Mouse (Mus musculus): ENCODE data around the gene Sh2d2a. TPM values are rescaled to one million over a fixed set of nuclear protein-coding genes. Genes with fewer than 3 reads are reported as not detected.
"Not testable (repeated sequence)": the region's sequence is repeated elsewhere in the genome, so short reads cannot be mapped to it uniquely, and the experiment has no call there.

Gene Sh2d2a
- total RNA-seq, 2 experiments from 2014 or later: 0.36 TPM; not detected in 1

DNA sequence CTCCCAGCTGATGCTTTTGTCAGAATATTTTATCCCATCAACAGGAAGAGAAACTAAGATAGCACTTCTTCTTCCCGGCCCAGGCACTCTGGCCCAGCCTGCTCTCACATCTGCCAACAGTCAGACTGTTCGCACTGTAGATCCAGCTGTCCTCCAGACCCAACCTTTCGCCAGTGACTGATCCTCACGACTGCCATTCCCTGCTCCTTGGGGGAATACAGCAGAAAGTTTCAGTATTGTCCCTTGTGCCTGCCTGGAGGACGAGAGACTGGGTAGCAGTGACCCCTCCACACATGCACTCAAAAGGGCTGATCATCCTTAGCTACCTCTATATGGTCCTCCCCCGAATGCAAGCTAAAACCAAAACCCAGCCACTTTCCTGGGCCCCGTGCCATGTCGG is 9.4 kb downstream of the Sh2d2a start:
- DNase-seq: no peak

DNA sequence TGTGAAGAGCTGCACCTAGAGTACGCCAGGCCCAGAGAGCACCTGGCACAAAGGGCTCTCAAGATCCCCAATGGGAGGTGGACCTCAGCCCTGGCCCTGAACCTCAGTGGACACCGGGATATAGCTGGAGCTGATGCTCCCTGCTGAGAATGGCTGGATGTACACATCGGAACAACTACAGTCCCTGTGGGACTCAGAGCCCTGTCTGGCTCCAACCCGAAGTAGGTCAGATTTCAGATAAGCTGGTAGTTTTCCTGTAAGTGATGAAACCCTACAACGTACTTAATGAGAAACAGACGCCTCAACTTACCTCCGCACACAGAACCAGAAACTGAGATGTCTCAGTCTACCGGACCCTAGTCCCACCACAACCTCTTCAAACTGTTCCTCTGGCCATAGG is 11.1 kb downstream of the Sh2d2a start:
- DNase-seq: no peak

DNA sequence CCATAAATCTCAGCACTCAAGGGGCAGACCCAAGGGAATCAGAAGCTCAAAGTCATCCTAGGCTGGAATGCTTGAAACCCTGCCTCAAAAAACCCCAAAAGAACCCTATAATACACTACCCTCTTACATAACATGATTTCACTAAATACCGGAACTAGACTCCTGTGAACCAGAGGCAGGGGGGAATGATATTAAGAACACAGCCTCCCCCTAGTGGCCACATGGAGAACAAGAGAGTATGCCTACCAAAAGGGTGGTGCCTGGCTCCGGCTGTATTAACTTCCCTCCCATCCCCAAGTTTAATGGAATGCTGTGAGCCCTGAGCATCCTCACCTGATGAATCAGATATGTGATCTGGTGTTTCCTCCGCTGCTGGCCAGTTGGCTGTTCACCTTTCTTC is 13.3 kb downstream of the Sh2d2a start:
- DNase-seq: peak; percentile 51 to 72

DNA sequence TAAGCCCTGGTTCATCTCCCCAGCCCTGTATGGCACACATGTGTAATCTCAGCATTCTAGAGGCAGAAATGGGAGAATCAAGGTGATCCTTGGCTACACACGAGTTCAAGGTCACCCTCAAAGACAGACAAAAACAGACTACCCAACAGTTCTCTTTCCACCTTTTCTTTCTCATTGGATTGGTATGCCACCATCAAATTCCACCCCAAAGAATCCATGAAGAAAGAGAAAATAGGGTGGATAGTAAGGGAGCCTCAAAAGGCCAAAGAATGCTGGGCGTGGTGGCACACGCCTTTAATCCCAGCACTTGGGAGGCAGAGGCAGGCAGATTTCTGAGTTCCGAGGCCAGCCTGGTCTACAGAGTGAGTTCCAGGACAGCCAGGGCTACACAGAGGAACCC is 17.6 kb downstream of the Sh2d2a start:
- DNase-seq: not testable (repeated sequence)

DNA sequence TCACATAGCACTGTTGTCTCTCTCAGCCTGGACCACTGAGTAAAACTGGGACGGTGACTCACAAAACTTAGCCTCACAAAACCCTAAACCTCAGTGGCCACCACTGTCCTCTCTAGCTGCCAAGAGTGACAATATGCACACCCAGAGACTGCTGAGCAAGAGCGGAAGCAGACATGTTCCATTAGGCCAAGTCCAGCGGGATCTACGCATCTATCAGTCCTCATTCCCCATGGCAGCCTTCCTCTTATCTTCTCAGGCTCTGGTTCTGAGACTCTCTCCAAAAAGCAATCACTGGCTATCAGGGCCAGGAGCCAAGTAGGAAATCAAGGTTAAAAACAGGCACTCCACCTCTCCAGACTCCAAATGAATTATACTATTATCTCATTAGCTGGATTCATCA is 31.2 kb downstream of the Sh2d2a start:
- DNase-seq: peak; percentile 18 to 32

DNA sequence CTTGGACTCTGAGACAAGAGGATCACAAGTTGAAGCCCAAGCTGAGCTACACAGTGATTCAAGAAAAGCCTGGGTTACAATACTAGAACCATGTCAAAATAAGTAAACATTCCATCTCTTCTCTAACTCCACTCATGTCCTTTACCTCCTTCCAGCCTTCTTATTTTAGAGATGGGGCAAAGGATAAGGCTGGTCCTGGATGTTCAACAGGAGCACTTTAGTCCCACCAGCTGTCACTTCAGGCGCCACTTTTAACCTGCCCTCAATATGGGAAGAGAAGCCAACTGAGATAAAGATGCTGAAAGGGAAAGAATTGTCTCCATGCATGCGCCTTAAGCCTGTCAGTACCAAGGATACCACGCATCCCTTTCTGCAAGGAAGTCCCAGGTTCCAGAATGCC is 37.7 kb downstream of the Sh2d2a start:
- DNase-seq: no peak

DNA sequence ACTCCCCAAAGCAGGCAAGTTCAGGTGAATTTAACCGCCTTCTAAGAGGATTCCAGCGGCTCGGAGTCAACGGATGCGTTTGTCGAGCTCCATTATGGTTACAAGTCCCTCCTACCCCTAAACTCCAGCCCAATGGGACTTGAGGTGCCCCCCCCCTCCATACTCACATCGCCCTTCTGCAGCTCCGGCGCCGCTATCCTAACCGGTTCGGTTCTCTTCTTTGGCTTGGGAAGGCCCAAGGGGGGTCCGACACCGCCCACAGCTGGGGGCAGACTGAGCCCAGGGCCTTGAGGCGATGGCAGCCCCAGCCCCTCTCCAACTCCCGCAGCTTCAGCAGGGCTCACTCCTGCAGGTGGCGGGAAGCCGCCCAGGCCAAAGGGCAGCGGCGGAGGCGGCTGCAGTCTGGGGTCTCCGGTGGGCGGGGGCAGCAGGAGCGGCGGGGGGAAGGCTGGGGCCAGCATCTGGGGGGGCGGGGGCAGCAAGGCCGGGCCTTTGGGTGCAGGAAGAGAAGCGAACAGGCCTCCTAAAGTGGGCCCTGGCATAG is 38.2 kb downstream of the Sh2d2a start:
- DNase-seq: peak; percentile 35 to 52

DNA sequence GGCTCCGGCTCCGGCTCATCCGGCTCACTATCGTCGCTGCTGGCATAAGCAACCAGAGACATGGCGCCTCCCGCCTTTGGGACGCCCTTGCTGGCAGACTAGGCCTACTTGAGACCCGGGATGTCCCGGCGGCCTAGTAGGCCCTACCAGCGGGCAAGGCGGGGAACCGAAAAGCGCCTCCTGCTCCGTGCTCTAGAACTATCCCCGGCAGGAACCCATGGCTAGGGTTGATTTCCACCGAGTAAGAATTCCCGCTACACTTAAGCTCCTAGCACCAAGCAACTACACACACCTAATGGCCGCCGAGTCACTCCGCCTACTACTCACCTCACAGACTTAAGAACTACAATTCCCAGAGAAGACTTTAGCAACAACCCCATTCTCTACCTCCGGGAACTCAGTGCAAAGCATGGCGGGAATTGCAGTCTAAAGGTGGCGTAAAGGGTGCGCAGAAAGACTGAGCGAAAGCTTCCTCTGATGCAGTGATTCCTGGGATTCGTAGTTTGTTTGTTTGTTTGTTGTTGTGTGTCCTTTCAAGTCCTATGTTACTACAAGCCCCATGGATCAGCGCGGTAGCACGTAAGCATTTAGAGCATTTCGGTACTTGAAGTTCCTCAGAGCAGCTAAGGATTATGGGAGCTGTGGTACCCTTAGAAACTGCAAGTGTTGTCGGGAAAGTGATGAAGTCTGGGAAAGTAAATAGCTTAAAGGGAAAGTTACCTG is 38.9 kb downstream of the Sh2d2a start, which contains the start of gene Prcc:
Prcc (minus strand) TSS at position 328 of the 723 bp plus-strand sequence.
- DNase-seq: peak; percentile 90 to 91

DNA sequence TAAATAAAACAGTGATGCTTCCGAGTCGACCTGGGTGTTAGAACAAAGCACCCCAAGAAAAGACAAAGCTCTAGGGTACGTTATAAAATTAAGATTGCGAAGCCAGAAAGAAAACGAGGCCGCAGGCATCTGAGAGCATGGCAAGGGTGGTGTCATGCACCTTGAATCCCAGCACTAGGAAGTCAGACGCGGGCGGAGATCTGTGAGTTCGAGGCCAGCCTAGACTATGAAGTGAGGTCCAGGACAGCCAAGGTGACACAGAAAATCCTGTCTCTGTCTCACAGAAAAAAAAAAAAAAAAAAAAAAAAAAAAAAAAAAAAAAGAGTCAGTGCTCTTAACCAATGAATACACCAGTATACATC is 39.4 kb downstream of the Sh2d2a start:
- no peak for DNase-seq

DNA sequence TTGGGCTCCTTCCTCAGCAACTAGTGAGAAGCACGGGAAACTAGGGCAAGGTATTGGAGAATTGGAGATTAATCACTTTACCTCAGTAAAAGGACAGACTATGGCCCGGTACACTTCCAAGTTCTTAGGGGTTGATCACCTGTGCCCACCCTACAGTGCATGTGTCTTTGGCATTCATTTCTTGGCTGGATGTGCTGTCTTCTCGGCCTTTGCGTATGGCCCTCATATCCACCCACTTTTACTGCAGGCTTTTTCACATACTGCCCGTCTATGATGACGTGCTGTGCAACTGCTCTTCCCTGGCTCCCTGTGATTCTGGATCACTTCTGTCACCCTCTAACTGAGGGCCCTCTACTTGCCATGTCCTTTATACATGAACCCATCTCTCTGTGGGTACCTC is 39.9 kb downstream of the Sh2d2a start:
- no peak for DNase-seq

DNA sequence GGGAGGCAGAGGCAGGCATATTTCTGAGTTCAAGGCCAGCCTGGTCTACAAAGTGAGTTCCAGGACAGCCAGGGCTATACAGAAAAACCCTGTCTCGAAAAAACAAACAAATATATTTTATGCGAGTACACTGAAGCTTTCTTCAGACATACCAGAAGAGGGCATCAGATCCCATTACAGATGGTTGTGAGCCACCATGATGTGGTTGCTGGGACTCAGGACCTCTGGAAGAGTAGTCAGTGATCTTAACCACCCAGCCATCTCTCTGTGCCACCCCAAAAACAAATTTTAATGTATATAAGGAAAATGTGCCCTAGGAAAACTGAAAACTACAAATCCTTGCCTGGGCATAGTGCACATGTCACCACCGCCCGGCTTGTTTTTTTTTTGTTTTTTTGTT is 40.8 kb downstream of the Sh2d2a start:
- not testable (repeated sequence) for DNase-seq

DNA sequence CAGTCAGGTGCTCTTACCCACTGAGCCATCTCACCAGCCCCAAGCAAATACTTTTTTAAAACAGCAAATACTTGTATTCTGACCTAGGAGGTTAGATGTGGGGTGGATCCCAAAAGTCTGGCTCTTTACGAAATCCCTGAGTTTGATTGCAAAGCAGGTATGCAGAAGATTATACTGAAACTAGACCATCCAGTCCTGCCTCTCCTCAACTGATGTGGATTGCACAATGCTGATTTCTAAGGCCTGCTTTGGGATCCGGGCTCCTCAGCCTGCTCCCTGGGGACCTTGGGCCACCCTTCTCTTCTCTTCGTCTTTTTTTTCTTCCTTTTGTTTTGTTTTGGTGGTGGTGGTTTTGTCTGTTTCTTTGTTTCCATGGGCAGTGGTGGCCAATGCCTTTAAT is 44.9 kb downstream of the Sh2d2a start:
- no peak for DNase-seq

DNA sequence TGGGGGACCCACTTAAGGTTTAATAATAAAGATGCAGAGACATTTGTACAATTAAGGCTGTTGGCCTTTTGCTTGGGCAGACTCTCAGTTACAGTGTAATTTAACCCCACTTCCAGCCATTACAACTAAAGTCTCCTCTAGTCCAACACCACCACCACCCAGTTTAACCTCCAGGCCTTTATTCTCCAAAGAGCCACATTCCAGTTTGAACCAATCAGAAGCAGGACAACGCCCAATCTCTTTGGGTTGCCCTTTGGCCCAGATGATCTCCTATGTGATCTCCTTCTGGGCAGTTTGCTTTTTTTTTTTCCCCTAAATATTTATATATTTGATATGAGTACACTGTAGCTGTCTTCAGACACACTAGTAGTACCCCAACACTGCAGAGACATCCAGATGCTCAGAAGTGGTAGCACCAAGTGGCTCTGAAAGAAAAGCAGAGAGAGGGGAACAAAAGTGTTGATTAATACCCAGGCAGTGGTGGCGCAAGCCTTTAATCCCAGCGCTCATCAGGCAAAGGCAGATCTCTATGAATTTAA is 46.9 kb downstream of the Sh2d2a start:
- DNase-seq: no peak

DNA sequence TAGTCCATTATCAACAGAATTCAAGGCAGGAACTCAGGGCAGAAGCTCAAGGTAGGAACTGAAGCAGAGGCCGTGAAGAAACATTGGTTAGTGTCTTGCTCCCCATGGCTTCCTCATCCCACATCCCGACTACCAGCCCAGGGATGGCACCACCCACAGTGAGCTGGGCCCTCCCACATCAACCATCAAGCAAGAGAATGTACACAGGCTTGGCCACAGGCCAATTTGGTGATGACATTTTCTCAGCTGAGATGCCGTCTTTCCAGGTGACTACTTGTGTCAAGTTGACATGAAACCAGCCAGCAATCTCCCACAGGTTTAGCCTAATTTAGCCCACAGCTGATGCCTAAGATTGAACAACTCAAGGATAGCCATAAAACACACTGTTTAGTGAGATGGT is 52.7 kb downstream of the Sh2d2a start:
- DNase-seq: no peak

DNA sequence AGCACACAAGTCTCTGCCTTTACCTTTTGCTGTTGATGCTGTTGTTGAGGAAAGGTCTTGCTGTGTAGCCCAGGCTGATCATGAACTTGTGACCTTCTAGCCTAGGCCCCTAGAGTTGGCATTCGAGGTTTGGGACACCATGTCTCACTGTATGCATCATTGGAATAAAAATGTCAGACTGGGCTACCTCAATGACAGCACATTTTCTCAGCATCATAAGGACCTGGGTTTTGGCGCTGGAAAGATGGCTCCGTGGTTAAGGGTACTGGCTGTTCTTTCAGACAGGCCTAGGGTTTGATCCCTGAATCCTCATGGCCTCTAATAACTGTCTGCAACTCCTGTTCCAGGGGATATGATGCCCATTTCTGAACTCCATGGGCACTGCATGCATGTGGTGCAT is 53.2 kb downstream of the Sh2d2a start:
- no peak for DNase-seq

DNA sequence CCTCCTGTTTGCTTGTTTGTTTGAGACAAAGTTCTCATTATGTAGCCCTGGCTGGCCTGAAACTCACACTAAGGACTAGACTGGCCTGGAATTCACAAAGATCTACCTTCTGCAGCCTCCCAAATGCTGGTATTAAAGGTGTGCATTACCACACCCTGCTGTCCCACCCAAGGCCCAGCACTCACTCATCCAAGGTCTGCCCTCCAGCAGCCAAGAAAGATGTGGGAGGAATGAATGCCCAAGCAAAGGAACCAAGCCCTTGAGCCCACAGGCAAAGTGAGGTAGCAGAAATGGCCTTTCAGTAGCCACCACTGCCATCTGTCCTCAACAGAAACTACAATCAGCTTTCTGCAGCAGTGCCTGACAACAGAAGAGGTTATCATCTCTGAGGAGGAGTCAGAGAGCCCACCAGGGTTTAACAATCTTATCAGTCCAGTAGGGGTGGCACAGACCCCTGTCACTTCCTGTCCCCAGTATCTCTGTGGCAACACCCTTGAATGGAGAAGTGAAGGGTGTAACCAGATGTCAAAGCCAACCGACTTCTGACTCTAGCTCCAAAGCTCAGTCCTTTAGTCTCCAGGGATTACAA is 54.6 kb downstream of the Sh2d2a start:
- no peak for DNase-seq

DNA sequence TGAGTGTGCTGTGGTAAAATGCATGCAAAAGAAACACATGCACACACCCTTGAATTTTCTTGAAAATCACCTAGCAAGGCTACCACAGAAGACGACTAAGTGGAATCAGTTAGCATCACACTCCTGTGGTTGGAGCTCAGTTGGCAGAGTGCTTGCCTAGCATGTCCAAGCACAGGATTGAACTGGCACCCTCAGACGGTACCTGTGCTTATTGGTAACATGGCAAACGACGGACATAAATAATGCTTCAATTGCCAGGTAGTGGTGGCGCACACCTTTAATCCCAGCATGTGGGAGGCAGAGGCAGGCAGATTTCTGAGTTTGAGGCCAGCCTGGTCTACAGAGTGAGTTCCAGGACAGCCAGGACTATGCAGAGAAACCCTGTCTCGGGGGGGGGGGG is 55.4 kb downstream of the Sh2d2a start:
- not testable (repeated sequence) for DNase-seq

DNA sequence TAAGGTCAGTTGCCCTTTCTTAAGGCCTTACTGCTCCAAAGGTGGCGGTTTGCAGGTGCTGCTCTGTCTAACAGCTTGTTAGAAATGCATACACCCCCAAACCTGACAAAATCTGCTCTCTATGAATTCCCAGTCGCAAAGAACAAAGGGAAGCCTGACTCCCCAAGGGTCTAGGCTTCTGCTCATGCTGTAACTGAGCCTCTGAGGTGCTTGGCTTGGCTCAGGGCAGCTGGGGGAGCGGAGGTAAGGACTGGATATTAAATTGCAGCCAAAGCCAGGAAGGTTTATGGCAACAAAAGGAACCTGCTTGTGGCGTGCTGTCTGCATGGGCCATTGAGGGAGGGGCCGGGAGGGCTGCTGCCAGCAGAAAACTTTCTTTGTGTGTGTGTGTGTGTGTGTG is 57.3 kb downstream of the Sh2d2a start:
- no peak for DNase-seq

Other genes with a start within 250 kb of the Sh2d2a start
- gene Arhgef11, start 229.2 kb upstream of the Sh2d2a start, total RNA-seq (2021): 10 to 100 TPM; 38.3 to 39.2 TPM
- under 1 TPM; 0.66 to 0.72 TPM for gene Lrrc71, start 98.1 kb upstream of the Sh2d2a start, total RNA-seq (2021)
- gene Ntrk1, start 51.6 kb upstream of the Sh2d2a start, total RNA-seq (2021): 1 to 10 TPM; 3.8 to 6.8 TPM
- under 1 TPM; 0.56 to 0.86 TPM for gene Insrr, start 49.8 kb upstream of the Sh2d2a start, total RNA-seq (2021)
- gene Pear1, start 22.4 kb upstream of the Sh2d2a start, total RNA-seq (2021): 10 to 100 TPM; 20.3 to 30.7 TPM
- 10 to 100 TPM; 49.2 to 57.4 TPM for gene Prcc, start 38.9 kb downstream of the Sh2d2a start, total RNA-seq (2021)
- gene Hdgf, start 59.6 kb downstream of the Sh2d2a start, total RNA-seq (2021): 100 to 1,000 TPM; 187 TPM
- gene Mrpl24, start 72.8 kb downstream of the Sh2d2a start, total RNA-seq (2021): 100 to 1,000 TPM; 116 to 130 TPM
- 10 to 100 TPM; 20.7 to 22.0 TPM for gene Isg20l2, start 83.6 kb downstream of the Sh2d2a start, total RNA-seq (2021)
- gene Rrnad1, start 84.0 kb downstream of the Sh2d2a start, total RNA-seq (2021): 10 to 100 TPM; 14.3 to 16.1 TPM
- gene Crabp2, start 101.9 kb downstream of the Sh2d2a start, total RNA-seq (2021): under 1 TPM in 1 of 2 experiments, not detected in 1; 0.33 TPM
- gene Nes, start 124.3 kb downstream of the Sh2d2a start, total RNA-seq (2021): 10 to 100 TPM in 1 of 2 experiments, 1 to 10 TPM in 1; 8.8 to 13.3 TPM
- gene Bcan, start 153.5 kb downstream of the Sh2d2a start, total RNA-seq (2021): 10 to 100 TPM; 45.9 to 47.8 TPM
- gene Hapln2, start 180.8 kb downstream of the Sh2d2a start, total RNA-seq (2021): not detected
- 10 to 100 TPM; 12.9 to 20.4 TPM for gene Gpatch4, start 196.4 kb downstream of the Sh2d2a start, total RNA-seq (2021)
- gene Naxe, start 211.7 kb downstream of the Sh2d2a start, total RNA-seq (2021): 100 to 1,000 TPM; 127 to 140 TPM
- gene Ttc24, start 231.5 kb downstream of the Sh2d2a start, total RNA-seq (2021): not detected
- 1 to 10 TPM; 2.1 to 2.2 TPM for gene Iqgap3, start 235.2 kb downstream of the Sh2d2a start, total RNA-seq (2021)